In the genomic region with DNA sequence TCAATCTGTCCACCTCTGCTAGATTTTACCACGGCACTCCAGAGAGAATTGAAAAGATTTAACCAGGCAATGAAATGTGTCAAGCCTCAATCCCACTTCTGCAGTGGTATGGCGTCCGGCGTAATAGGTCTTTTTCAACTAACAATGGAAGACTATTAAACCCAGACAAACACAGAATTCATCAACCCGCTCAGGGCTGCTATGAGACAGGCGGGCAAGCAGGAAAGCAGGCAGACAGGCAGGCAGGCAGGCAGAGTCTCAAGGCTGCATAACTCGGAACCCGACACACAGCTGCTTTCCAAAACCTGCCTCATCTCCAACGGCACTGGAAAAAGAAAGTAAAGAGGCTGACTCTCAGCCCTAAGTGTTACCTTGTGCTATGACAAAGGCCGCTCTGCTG, we compare ENCODE assay signal across 15 mouse cellular contexts. TPM values are rescaled to one million over a fixed set of nuclear protein-coding genes. Genes with fewer than 3 reads are reported as not detected.
DNase-seq lines count a peak whose midpoint lies in the region; ATAC-seq and TF ChIP-seq lines count a peak whose summit lies in the region.
"Had no signal": no experiment of that assay in that cellular context is flagged by ENCODE, and none has a peak within 500 bp of the region (broad histone marks: within the 10 kb centered on the region; RNA-seq: fewer than 3 reads in every experiment).

No protein-coding gene starts in this region.

- no peaks in the 10 kb centered on the region for H3K27me3 ChIP-seq in lung, postnatal 0 days (replicated peaks; ENCODE audit: insufficient read depth, low read length)
- no peaks in the 10 kb centered on the region for H3K27me3 ChIP-seq in forebrain, embryonic 16.5 days (replicated peaks; ENCODE audit: control insufficient read depth, insufficient read depth, low read length)
- no peaks in the 10 kb centered on the region for H3K27me3 ChIP-seq in midbrain, embryonic 12.5 days
- H3K27me3 ChIP-seq: CH12.LX had no signal

- H3K36me3 ChIP-seq in lung, postnatal 0 days (ENCODE audit: insufficient read depth, low read length): no peaks in the 10 kb centered on the region
- H3K36me3 ChIP-seq in forebrain, embryonic 16.5 days (ENCODE audit: control insufficient read depth, insufficient read depth): peaks cover 17% of the 10 kb centered on the region
- H3K36me3 ChIP-seq in midbrain, embryonic 12.5 days: peaks cover 43% of the 10 kb centered on the region

- H3K4me1 ChIP-seq in lung, postnatal 0 days (ENCODE audit: insufficient read depth, low read depth, low read length): peaks cover 4% of the 10 kb centered on the region; the same call in 1 of the 2 replicates
- peaks cover 7% of the 10 kb centered on the region for H3K4me1 ChIP-seq in forebrain, embryonic 16.5 days (replicated peaks; ENCODE audit: control insufficient read depth, insufficient read depth, low read length)
- H3K4me1 ChIP-seq in midbrain, embryonic 12.5 days: no peaks in the 10 kb centered on the region

- ATAC-seq in lung, postnatal 0 days: no peak
- ATAC-seq in forebrain, embryonic 16.5 days: peak; percentile 68; the same call in 1 of the 2 replicates
- ATAC-seq in midbrain, embryonic 12.5 days (ENCODE audit: low FRiP score, low read depth): no peak
- ATAC-seq: liver, postnatal 0 days had no signal

- H3K9ac ChIP-seq in lung, postnatal 0 days (replicated peaks; ENCODE audit: low read depth): no peak overlapping the region
- no peak overlapping the region for H3K9ac ChIP-seq in forebrain, embryonic 16.5 days (replicated peaks; ENCODE audit: low read depth, low read length)
- no peak overlapping the region for H3K9ac ChIP-seq in midbrain, embryonic 12.5 days (replicated peaks)
- H3K9ac ChIP-seq: liver, postnatal 0 days had no signal

- H3K9me3 ChIP-seq in lung, postnatal 0 days (ENCODE audit: low read length): no peaks in the 10 kb centered on the region
- H3K9me3 ChIP-seq in forebrain, embryonic 16.5 days (ENCODE audit: control insufficient read depth, low read length): no peaks in the 10 kb centered on the region
- no peaks in the 10 kb centered on the region for H3K9me3 ChIP-seq in midbrain, embryonic 12.5 days

- no peak for DNase-seq in lung, postnatal 0 days (ENCODE audit: low spot score)
- no peak for DNase-seq in lung, postnatal 10 days
- no peak for DNase-seq in right cerebral cortex, postnatal 36 days (ENCODE audit: low spot score in 2 of 2)
- no peak for DNase-seq in liver
- no peak for DNase-seq in yolk sac, embryonic 10.5 days (ENCODE audit: low spot score)
- DNase-seq: adrenal gland, adult 2 months; cerebellum, postnatal 14 days; gastrocnemius, postnatal 25 days; kidney, adult 11 months; liver, postnatal 0 days; right cerebral cortex, postnatal 25 days; thymus, postnatal 4 days had no signal

- WGBS in lung, postnatal 0 days: 71% methylated on average over 10 of the region's 10 CpGs
- 37% methylated on average over 10 of the region's 10 CpGs for WGBS in forebrain, embryonic 16.5 days
- 65% methylated on average over 10 of the region's 10 CpGs for WGBS in midbrain, embryonic 12.5 days

- H3K27ac ChIP-seq in lung, postnatal 0 days (ENCODE audit: low read length): peak overlapping the region; percentile 32; the same call in 1 of the 2 replicates
- peak overlapping the region; percentile 67 for H3K27ac ChIP-seq in forebrain, embryonic 16.5 days (ENCODE audit: low read length)
- H3K27ac ChIP-seq in midbrain, embryonic 12.5 days (replicated peaks): peak overlapping the region; percentile 36

- TF ChIP-seq CTCF in lung, postnatal 0 days (IDR thresholded peaks at IDR 0.05): no peak

- TF ChIP-seq EP300 in lung, postnatal 0 days (IDR thresholded peaks at IDR 0.05): no peak

- no peak overlapping the region for H3K4me2 ChIP-seq in lung, postnatal 0 days (replicated peaks; ENCODE audit: low read depth, low read length)
- no peak overlapping the region for H3K4me2 ChIP-seq in forebrain, embryonic 16.5 days (ENCODE audit: low read length)
- no peak overlapping the region for H3K4me2 ChIP-seq in midbrain, embryonic 12.5 days (replicated peaks)

- H3K4me3 ChIP-seq in lung, postnatal 0 days (ENCODE audit: low read depth, low read length): no peak overlapping the region
- H3K4me3 ChIP-seq in forebrain, embryonic 16.5 days (replicated peaks; ENCODE audit: low read length): no peak overlapping the region
- no peak overlapping the region for H3K4me3 ChIP-seq in midbrain, embryonic 12.5 days

RNA-seq across cellular contexts. Expression of a gene that starts 24.9 kb away (rescaled TPM):
- 52.6 and 70.9 TPM in 2 replicates for polyA plus RNA-seq in lung, postnatal 0 days (2015; fragmentation: Nextera tagmentation; extraction: Ambion mirVana)
- polyA plus RNA-seq in forebrain, embryonic 16.5 days (2015; fragmentation: Nextera tagmentation; extraction: Ambion mirVana): 226 and 246 TPM in 2 replicates
- polyA plus RNA-seq in midbrain, embryonic 12.5 days (2016; fragmentation: Nextera tagmentation; extraction: Ambion mirVana): 201 and 208 TPM in 2 replicates

RNA-seq across cellular contexts. Expression of a gene that starts 25.1 kb away (rescaled TPM):
- 18.4 and 19.6 TPM in 2 replicates for polyA plus RNA-seq in lung, postnatal 0 days (2015; fragmentation: Nextera tagmentation; extraction: Ambion mirVana)
- polyA plus RNA-seq in forebrain, embryonic 16.5 days (2015; fragmentation: Nextera tagmentation; extraction: Ambion mirVana): 14.3 and 14.8 TPM in 2 replicates
- polyA plus RNA-seq in midbrain, embryonic 12.5 days (2016; fragmentation: Nextera tagmentation; extraction: Ambion mirVana): 11.9 and 14.2 TPM in 2 replicates

RNA-seq across cellular contexts. Expression of a gene that starts 46.6 kb away (rescaled TPM):
- 34.1 and 34.8 TPM in 2 replicates for polyA plus RNA-seq in lung, postnatal 0 days (2015; fragmentation: Nextera tagmentation; extraction: Ambion mirVana)
- polyA plus RNA-seq in forebrain, embryonic 16.5 days (2015; fragmentation: Nextera tagmentation; extraction: Ambion mirVana): 24.5 and 27.7 TPM in 2 replicates
- polyA plus RNA-seq in midbrain, embryonic 12.5 days (2016; fragmentation: Nextera tagmentation; extraction: Ambion mirVana): 38.5 and 53.9 TPM in 2 replicates

RNA-seq across cellular contexts. Expression of a gene that starts 50.8 kb away (rescaled TPM):
- 34.6 and 37.4 TPM in 2 replicates for polyA plus RNA-seq in lung, postnatal 0 days (2015; fragmentation: Nextera tagmentation; extraction: Ambion mirVana)
- 39.1 and 41.3 TPM in 2 replicates for polyA plus RNA-seq in forebrain, embryonic 16.5 days (2015; fragmentation: Nextera tagmentation; extraction: Ambion mirVana)
- polyA plus RNA-seq in midbrain, embryonic 12.5 days (2016; fragmentation: Nextera tagmentation; extraction: Ambion mirVana): 47.6 and 51.5 TPM in 2 replicates
